ENCODE assay signal across 8 mouse cellular contexts in the genomic region with DNA sequence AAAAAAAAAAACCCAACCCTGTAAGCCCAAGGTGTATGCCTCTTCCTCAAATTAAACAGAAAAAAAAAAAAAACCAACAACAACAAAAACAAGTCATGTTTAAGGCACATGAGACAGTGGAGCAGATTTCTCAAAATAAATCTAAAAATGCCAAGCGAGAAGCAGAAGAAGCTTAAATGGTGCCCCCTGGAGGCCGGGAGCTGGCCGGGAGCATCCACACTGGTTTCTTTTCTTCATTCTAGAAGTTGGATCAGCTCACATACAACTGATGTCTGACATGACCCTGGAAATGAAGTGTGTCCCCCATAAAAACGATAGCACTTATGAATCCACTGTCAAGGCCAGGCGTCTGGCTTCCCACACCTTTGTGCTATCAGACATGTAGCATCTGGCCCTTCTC. TPM values are rescaled to one million over a fixed set of nuclear protein-coding genes. Genes with fewer than 3 reads are reported as not detected.
A peak's percentile ranks its signal among the peaks of the same experiment; 100 is the strongest.
DNase-seq lines count a peak whose midpoint lies in the region; ATAC-seq lines count a peak whose summit lies in the region.

No protein-coding gene starts in this region.

- no peaks in the 10 kb centered on the region for H3K9me3 ChIP-seq in neural tube, embryonic 15.5 days (replicated peaks)
- no peaks in the 10 kb centered on the region for H3K9me3 ChIP-seq in heart, embryonic 12.5 days (replicated peaks)

- peaks cover 71% of the 10 kb centered on the region for H3K36me3 ChIP-seq in neural tube, embryonic 15.5 days
- H3K36me3 ChIP-seq in heart, embryonic 12.5 days = peaks cover 71% of the 10 kb centered on the region

- H3K27ac ChIP-seq in neural tube, embryonic 15.5 days (replicated peaks) = no peak overlapping the region
- H3K27ac ChIP-seq in heart, embryonic 12.5 days (ENCODE audit: poor library complexity, severe bottlenecking) = no peak overlapping the region

- H3K27me3 ChIP-seq in neural tube, embryonic 15.5 days (replicated peaks) = no peaks in the 10 kb centered on the region
- no peaks in the 10 kb centered on the region for H3K27me3 ChIP-seq in heart, embryonic 12.5 days (replicated peaks)

- WGBS in neural tube, embryonic 15.5 days = 62% methylated on average over 5 of the region's 5 CpGs
- WGBS in heart, embryonic 12.5 days = 46% methylated on average over 5 of the region's 5 CpGs

- no peak overlapping the region for H3K4me2 ChIP-seq in neural tube, embryonic 15.5 days
- H3K4me2 ChIP-seq in heart, embryonic 12.5 days = no peak overlapping the region

- no peak for ATAC-seq in neural tube, embryonic 15.5 days (ENCODE audit: low FRiP score)
- no peak for ATAC-seq in heart, embryonic 12.5 days (ENCODE audit: insufficient number of reproducible peaks, low FRiP score)

- H3K4me3 ChIP-seq in neural tube, embryonic 15.5 days (replicated peaks) = no peak overlapping the region
- no peak overlapping the region for H3K4me3 ChIP-seq in heart, embryonic 12.5 days

- peak; percentile 51 for DNase-seq in gastrocnemius, postnatal 10 days
- no peak for DNase-seq in gastrocnemius, postnatal 25 days
- peak; percentile 18 for DNase-seq in neural tube, embryonic 10.5 days (ENCODE audit: extremely low spot score, low spot score)
- DNase-seq in adrenal gland, postnatal 25 days = peak; percentile 33
- peak; percentile 50 for DNase-seq in kidney, postnatal 14 days
- peak; percentile 19 for DNase-seq in naive thymus-derived CD4-positive, alpha-beta T cell, adult 2 months (ENCODE audit: low read depth)

- H3K9ac ChIP-seq in neural tube, embryonic 15.5 days (replicated peaks) = no peak overlapping the region
- no peak overlapping the region for H3K9ac ChIP-seq in heart, embryonic 12.5 days

- H3K4me1 ChIP-seq in neural tube, embryonic 15.5 days = no peaks in the 10 kb centered on the region
- no peaks in the 10 kb centered on the region for H3K4me1 ChIP-seq in heart, embryonic 12.5 days (replicated peaks)

RNA-seq across cellular contexts. Expression of a gene that starts 35.1 kb away (rescaled TPM):
- total RNA-seq in gastrocnemius, postnatal 10 days (2021) = 10 to 100 TPM; 14.2 to 15.0 TPM
- 10 to 100 TPM; 15.4 to 16.2 TPM for total RNA-seq in gastrocnemius, postnatal 25 days (2021)
- 10.3 and 10.7 TPM in 2 replicates for polyA plus RNA-seq in neural tube, embryonic 15.5 days (2015; fragmentation: Nextera tagmentation; extraction: Ambion mirVana)
- total RNA-seq in adrenal gland, postnatal 25 days (2021) = 25.3 and 30.1 TPM in 2 replicates
- polyA plus RNA-seq in heart, embryonic 12.5 days (2016; fragmentation: Nextera tagmentation; extraction: Ambion mirVana) = 12.3 and 13.1 TPM in 2 replicates

RNA-seq across cellular contexts. Expression of a gene that starts 36.0 kb away (rescaled TPM):
- 1 to 10 TPM in 1 of 2 experiments, under 1 TPM in 1; 0.63 to 1.7 TPM for total RNA-seq in gastrocnemius, postnatal 10 days (2021)
- total RNA-seq in gastrocnemius, postnatal 25 days (2021) = under 1 TPM in 1 of 2 experiments, not detected in 1; 0.13 TPM
- 1.4 and 3.6 TPM in 2 replicates for polyA plus RNA-seq in neural tube, embryonic 15.5 days (2015; fragmentation: Nextera tagmentation; extraction: Ambion mirVana)
- 1.3 and 1.6 TPM in 2 replicates for total RNA-seq in adrenal gland, postnatal 25 days (2021)
- 4.5 and 4.6 TPM in 2 replicates for polyA plus RNA-seq in heart, embryonic 12.5 days (2016; fragmentation: Nextera tagmentation; extraction: Ambion mirVana)

RNA-seq across cellular contexts. Expression of a gene that starts 52.3 kb away (rescaled TPM):
- total RNA-seq in gastrocnemius, postnatal 10 days (2021) = under 1 TPM; 0.35 to 0.41 TPM
- total RNA-seq in gastrocnemius, postnatal 25 days (2021) = under 1 TPM; 0.20 to 0.21 TPM
- 0.74 and 1.3 TPM in 2 replicates for polyA plus RNA-seq in neural tube, embryonic 15.5 days (2015; fragmentation: Nextera tagmentation; extraction: Ambion mirVana)
- 0.57 and 0.82 TPM in 2 replicates for total RNA-seq in adrenal gland, postnatal 25 days (2021)
- 0.51 and 0.87 TPM in 2 replicates for polyA plus RNA-seq in heart, embryonic 12.5 days (2016; fragmentation: Nextera tagmentation; extraction: Ambion mirVana)
